8 mouse cellular contexts compared by ENCODE assay signal in genomic region chr11:114071998-114072397, GRCm38 (mm10). TPM values are rescaled to one million over a fixed set of nuclear protein-coding genes. Genes with fewer than 3 reads are reported as not detected.
DNase-seq lines count a peak whose midpoint lies in the region; ATAC-seq and TF ChIP-seq lines count a peak whose summit lies in the region.

No protein-coding gene starts in this region.

- no peak for TF ChIP-seq EP300 in heart, postnatal 0 days (IDR thresholded peaks at IDR 0.05; ENCODE audit: low read depth)

- H3K9me3 ChIP-seq in heart, embryonic 12.5 days (replicated peaks), result no peaks in the 10 kb centered on the region
- H3K9me3 ChIP-seq in heart, postnatal 0 days (replicated peaks; ENCODE audit: control insufficient read depth, low read length), result 0 out of 2 replicates have a peak, but pooled peaks cover 5% of the 10 kb centered on the region

- H3K9ac ChIP-seq in heart, embryonic 12.5 days, result no peak overlapping the region
- H3K9ac ChIP-seq in heart, postnatal 0 days (replicated peaks; ENCODE audit: low read depth, low read length), result no peak overlapping the region

- no peak for ATAC-seq in heart, embryonic 12.5 days (ENCODE audit: insufficient number of reproducible peaks, low FRiP score)
- ATAC-seq in heart, postnatal 0 days (ENCODE audit: insufficient read depth, low read depth), result no peak
- no peak for ATAC-seq in monocyte, adult 5-6 weeks (replicated peaks; ENCODE audit: insufficient number of reproducible peaks, low FRiP score, low TSS enrichment, poor library complexity, severe bottlenecking)

- H3K36me3 ChIP-seq in heart, embryonic 12.5 days, result no peaks in the 10 kb centered on the region
- no peaks in the 10 kb centered on the region for H3K36me3 ChIP-seq in heart, postnatal 0 days (replicated peaks; ENCODE audit: control insufficient read depth, insufficient read depth, low read length)

- peak overlapping the region; percentile 28; the same call in 1 of the 2 replicates for H3K4me2 ChIP-seq in heart, embryonic 12.5 days
- H3K4me2 ChIP-seq in heart, postnatal 0 days (ENCODE audit: low read depth, low read length), result peak overlapping the region; percentile 4; the same call in 1 of the 2 replicates

- H3K4me3 ChIP-seq in heart, embryonic 12.5 days, result no peak overlapping the region
- no peak overlapping the region for H3K4me3 ChIP-seq in heart, postnatal 0 days (ENCODE audit: low read depth, low read length)

- 24% methylated on average over 8 of the region's 8 CpGs for WGBS in heart, embryonic 12.5 days
- 18% methylated on average over 8 of the region's 8 CpGs for WGBS in heart, postnatal 0 days

- peaks cover 19% of the 10 kb centered on the region for H3K27me3 ChIP-seq in heart, embryonic 12.5 days (replicated peaks)
- H3K27me3 ChIP-seq in heart, postnatal 0 days (ENCODE audit: control insufficient read depth, insufficient read depth, low read length), result peaks cover 25% of the 10 kb centered on the region

- H3K4me1 ChIP-seq in heart, embryonic 12.5 days (replicated peaks), result peaks cover 5% of the 10 kb centered on the region; the same call in 1 of the 2 replicates
- no peaks in the 10 kb centered on the region for H3K4me1 ChIP-seq in heart, postnatal 0 days (ENCODE audit: control insufficient read depth, insufficient read depth)

- DNase-seq in heart, adult 11 months, result no peak
- peak; percentile 59 for DNase-seq in urinary bladder, postnatal 14 days (ENCODE audit: low spot score)
- no peak for DNase-seq in urinary bladder, postnatal 25 days (ENCODE audit: low spot score)
- DNase-seq in heart, postnatal 0 days (ENCODE audit: low spot score), result no peak
- DNase-seq in lung, postnatal 36 days, result peak; percentile 45
- no peak for DNase-seq in left cerebral cortex, adult 11 months (ENCODE audit: low spot score)

- TF ChIP-seq CTCF in heart, postnatal 0 days (IDR thresholded peaks at IDR 0.05; ENCODE audit: low read depth), result peak; percentile 52

- no peak overlapping the region for H3K27ac ChIP-seq in heart, embryonic 12.5 days (ENCODE audit: poor library complexity, severe bottlenecking)
- no peak overlapping the region for H3K27ac ChIP-seq in heart, postnatal 0 days (ENCODE audit: low read depth)

RNA-seq across cellular contexts. Expression of gene Sdk2, which starts 5.2 kb away (rescaled TPM):
- polyA plus RNA-seq in heart, embryonic 12.5 days (2016; fragmentation: Nextera tagmentation; extraction: Ambion mirVana), result 3.3 and 4.3 TPM in 2 replicates
- total RNA-seq in heart, postnatal 0 days (2014; rRNA removed; ENCODE audit: low replicate concordance), result 1.9 and 2.9 TPM in 2 replicates
- polyA plus RNA-seq in heart, postnatal 0 days (2015; fragmentation: Nextera tagmentation; extraction: Ambion mirVana), result 0.27 and 0.29 TPM in 2 replicates
- under 0.01 to 0.19 TPM in 2 of 3 replicates, not detected in the other for total RNA-seq in monocyte, adult 5-6 weeks (2017)

Comparison
In these comparisons a context has a peak if more than half of its experiments do, and no peak if none do; other contexts are left out.
1. DNase-seq: peak in urinary bladder, postnatal 14 days (single experiment) and lung, postnatal 36 days (single experiment); none in heart, adult 11 months (single experiment), urinary bladder, postnatal 25 days (single experiment), heart, postnatal 0 days (single experiment) and left cerebral cortex, adult 11 months (single experiment).